Mouse (Mus musculus) thymus, postnatal 0 days (tissue): ENCODE measurements around the gene Tbxa2r. TPM values are rescaled to one million over a fixed set of nuclear protein-coding genes. Genes with fewer than 3 reads are reported as not detected.

Experiments
- DNase-seq: peaks from one replicate; pipeline ENCODE4 v3.0.0-alpha.2; 2015; ENCODE audit warnings: low spot score
- polyA plus RNA-seq: library from polyadenylated mRNA; unstranded; fragments of >200 nt; fragmentation: Nextera tagmentation; extraction: Ambion mirVana; gene quantifications from 2 replicates; pipeline ENCODE4 v1.2.1, GENCODE M21; 2015

Gene Tbxa2r
- polyA plus RNA-seq, 1 experiment from 2014 or later: 103 TPM

GRCm38 (mm10) chr10:81299585-81300351, 28.8 kb upstream of the Tbxa2r start:
- no peak for DNase-seq

GRCm38 (mm10) chr10:81300352-81300907, 28.1 kb upstream of the Tbxa2r start:
- no peak for DNase-seq

- no peak for DNase-seq
Observed at GRCm38 (mm10) chr10:81301321-81301720, 27.2 kb upstream of the Tbxa2r start.

GRCm38 (mm10) chr10:81302288-81302687, 26.2 kb upstream of the Tbxa2r start:
- no peak for DNase-seq

GRCm38 (mm10) chr10:81302781-81303218, 25.7 kb upstream of the Tbxa2r start:
- DNase-seq: no peak

- DNase-seq: no peak
Observed at GRCm38 (mm10) chr10:81303258-81303657, 25.3 kb upstream of the Tbxa2r start.

GRCm38 (mm10) chr10:81303761-81304160, 24.8 kb upstream of the Tbxa2r start:
- DNase-seq: peak; percentile 59

- peak; percentile 70 for DNase-seq
Observed at GRCm38 (mm10) chr10:81304597-81305238, 23.8 kb upstream of the Tbxa2r start.

- no peak for DNase-seq
Observed at GRCm38 (mm10) chr10:81305663-81306062, 22.9 kb upstream of the Tbxa2r start.

- DNase-seq: no peak
Observed at GRCm38 (mm10) chr10:81306173-81306668, 22.3 kb upstream of the Tbxa2r start.

GRCm38 (mm10) chr10:81306837-81307682, 21.5 kb upstream of the Tbxa2r start:
- DNase-seq: no peak

- no peak for DNase-seq
Observed at GRCm38 (mm10) chr10:81309571-81309970, 19.0 kb upstream of the Tbxa2r start.

- DNase-seq: no peak
Observed at GRCm38 (mm10) chr10:81313581-81313980, 14.9 kb upstream of the Tbxa2r start.

GRCm38 (mm10) chr10:81314201-81314600, 14.3 kb upstream of the Tbxa2r start:
- DNase-seq: no peak

- no peak for DNase-seq
Observed at GRCm38 (mm10) chr10:81315587-81315986, 12.9 kb upstream of the Tbxa2r start.

GRCm38 (mm10) chr10:81316338-81317060, 12.0 kb upstream of the Tbxa2r start:
- no peak for DNase-seq

GRCm38 (mm10) chr10:81317273-81317672, 11.3 kb upstream of the Tbxa2r start:
- DNase-seq: no peak

GRCm38 (mm10) chr10:81318589-81319329, 9.8 kb upstream of the Tbxa2r start:
- DNase-seq: no peak

- DNase-seq: no peak
Observed at GRCm38 (mm10) chr10:81319330-81319699, 9.2 kb upstream of the Tbxa2r start.
